Mouse (Mus musculus) MEL (cell line): ENCODE results near the gene Fgfr2.

ENCODE experiments used
- CTCF ChIP-seq, 3 experiments: IDR thresholded peaks in 2 of 3; conservative IDR thresholded peaks in 1 of 3; 2 replicates each; pipeline ENCODE4 v1.5.1; 2011 to 2012; ENCODE audit warnings: low read length in 3 of 3, low read depth in 2 of 3, mild to moderate bottlenecking in 2 of 3, improper control_type of control experiment in 1 of 3, inconsistent platforms in 1 of 3, mixed read lengths in 1 of 3, moderate library complexity in 1 of 3; ENCODE audit not compliant: control insufficient read depth in 1 of 3, insufficient read depth in 1 of 3, poor library complexity in 1 of 3, severe bottlenecking in 1 of 3
- MAFK ChIP-seq: IDR thresholded peaks from 2 replicates; pipeline ENCODE4 v1.6.1; 2011; ENCODE audit warnings: low read depth, mild to moderate bottlenecking, low read length, improper control_type of control experiment, borderline replicate concordance
- UBTF ChIP-seq: IDR thresholded peaks from 2 replicates; pipeline ENCODE4 v1.6.1; 2012; ENCODE audit warnings: low read depth, mild to moderate bottlenecking, inconsistent platforms, low read length, improper control_type of control experiment, moderate library complexity, borderline replicate concordance; ENCODE audit not compliant: insufficient read depth

GRCm38 (mm10) chr7:133013923-133014322, 109.2 kb downstream of the Fgfr2 start:
- no peak for TF ChIP-seq CTCF (IDR thresholded peaks at IDR 0.05 in 2 of 3, conservative IDR thresholded peaks at IDR 0.05 in 1 of 3; ENCODE audit: control insufficient read depth in 1 of 3, insufficient read depth in 1 of 3, low read depth in 2 of 3, low read length in 3 of 3, poor library complexity in 1 of 3, severe bottlenecking in 1 of 3)
- no peak for TF ChIP-seq MAFK
- TF ChIP-seq UBTF, result no peak
